Mouse (Mus musculus) inflammation-experienced regulatory T-cells, adult 6 months (primary cell): ENCODE data around the gene Ptges3. TPM values are rescaled to one million over a fixed set of nuclear protein-coding genes. Genes with fewer than 3 reads are reported as not detected.
"Not testable (repeated sequence)": the region's sequence is repeated elsewhere in the genome, so short reads cannot be mapped to it uniquely, and the experiment has no call there.

ENCODE experiments used
- ATAC-seq: one replicate; pipeline ENCODE4 v1.8.0; 2017
- polyA plus RNA-seq, 3 experiments: library from polyadenylated mRNA; unstranded; fragments of 100-300 nt; shearing (Covaris generic); gene quantifications; one replicate each; pipeline ENCODE4 v1.2.1; 2017

Gene Ptges3
- polyA plus RNA-seq: 100 to 1,000 TPM; 186 to 360 (median 347) TPM

DNA sequence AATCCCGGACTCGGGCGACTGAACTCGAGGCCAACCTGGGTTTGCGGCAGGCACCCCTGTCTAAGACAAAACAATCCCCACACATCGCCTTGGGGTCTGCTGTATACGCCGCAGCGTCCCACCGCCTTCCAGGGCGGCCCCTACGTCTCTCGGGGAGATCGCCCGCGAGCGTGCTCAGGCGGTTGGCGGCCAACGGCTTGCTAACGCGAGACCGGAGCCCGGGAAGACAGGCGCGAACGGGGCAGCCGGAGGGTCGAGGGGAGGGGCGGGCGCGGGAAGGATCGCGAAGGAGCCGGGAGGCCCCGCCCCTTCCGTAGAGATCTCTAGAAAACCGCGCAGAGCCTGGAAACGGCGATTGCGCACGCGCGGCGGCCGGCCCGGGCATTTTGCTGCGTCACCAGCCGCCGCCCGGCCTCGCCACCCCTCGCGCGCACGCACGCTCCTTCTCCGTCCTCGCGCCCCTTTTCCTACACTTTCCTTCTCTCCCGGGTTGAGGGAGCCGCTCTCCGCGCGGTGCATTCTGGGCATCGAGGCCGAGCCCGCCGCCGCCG, at the start of gene Ptges3:
Gene Ptges3, plus strand, starts transcription at position 354 of the 551 bp plus-strand sequence.
- peak; percentile 73 for ATAC-seq

DNA sequence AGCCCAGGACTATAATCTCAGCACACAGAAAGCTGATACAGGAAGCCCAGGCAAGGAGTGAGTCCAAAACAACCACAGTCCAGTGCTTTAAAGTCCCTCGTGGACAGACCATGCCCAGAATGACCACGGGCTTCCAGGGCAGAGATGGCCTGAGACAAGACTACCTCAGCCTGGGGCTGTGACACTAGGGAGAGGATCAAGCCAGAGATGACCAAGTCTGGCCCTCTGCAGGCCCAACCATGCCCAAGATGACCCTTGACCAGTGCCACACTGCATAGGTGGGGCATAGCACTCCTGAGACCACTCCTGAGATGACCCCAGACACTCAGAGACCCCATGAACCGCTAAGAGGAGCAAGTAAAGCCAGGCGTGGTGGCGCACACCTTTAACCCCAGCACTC, 49.0 kb upstream of the Ptges3 start:
- no peak for ATAC-seq

DNA sequence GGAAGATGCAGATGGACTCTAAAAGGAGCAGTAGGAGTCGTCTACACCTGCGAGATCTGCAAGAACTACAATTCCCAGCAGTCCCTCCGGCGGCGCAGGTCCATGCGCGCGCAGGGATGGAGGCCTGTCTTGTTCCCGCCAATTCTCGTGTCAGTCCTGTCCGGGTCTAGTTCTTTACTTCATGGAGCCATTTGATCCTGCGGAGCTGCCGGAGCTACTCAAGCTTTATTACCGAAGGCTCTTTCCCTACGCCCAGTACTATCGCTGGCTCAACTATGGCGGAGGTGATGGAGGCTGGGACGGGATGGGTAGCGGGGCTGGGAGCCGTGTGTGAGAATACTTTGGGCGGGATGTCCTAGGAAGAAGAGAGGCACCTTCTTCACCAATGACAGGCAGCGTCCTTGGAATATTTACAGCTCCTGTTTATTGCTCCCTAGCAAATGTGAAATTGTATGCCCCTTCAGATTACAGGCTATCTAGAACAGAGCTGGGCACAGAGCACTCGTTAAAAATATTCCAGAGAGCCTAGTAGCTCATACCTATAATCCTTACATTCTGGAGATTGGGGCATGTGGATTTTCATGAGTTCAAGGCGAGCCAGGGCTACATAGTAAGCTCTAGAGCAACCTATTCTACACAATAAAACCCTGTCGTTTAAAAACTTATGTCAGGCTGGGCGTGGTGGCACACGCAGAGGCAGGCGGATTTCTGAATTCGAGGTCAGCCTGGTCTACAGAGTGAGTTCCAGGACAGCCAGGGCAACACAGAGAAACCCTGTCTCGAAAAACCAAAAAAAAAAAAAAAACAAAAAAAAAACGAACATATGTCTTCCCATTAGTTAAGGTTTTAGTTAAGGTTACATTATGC, 43.5 kb upstream of the Ptges3 start, which contains the start of gene Prim1:
Gene Prim1, plus strand, starts transcription at position 101 of the 867 bp plus-strand sequence.
- peak; percentile 98 for ATAC-seq

DNA sequence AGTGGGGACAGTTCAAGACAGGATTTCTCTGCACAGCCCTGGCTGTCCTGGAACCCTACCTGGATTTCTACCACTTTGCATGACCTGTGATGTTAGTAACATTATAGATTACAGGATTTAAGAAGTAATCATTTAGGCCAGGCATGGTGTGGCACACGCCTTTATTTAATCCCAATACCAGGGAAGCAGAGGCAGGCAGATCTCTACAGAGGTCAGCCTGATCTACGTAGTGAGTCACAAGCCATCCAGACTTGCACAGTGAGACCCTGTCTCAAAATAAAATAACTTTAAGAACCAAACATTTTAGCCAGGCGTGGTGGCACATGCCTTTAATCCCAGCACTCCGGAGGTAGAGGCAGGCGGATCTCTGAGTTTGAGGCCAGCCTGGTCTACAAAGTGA, 36.6 kb upstream of the Ptges3 start:
- no peak for ATAC-seq

DNA sequence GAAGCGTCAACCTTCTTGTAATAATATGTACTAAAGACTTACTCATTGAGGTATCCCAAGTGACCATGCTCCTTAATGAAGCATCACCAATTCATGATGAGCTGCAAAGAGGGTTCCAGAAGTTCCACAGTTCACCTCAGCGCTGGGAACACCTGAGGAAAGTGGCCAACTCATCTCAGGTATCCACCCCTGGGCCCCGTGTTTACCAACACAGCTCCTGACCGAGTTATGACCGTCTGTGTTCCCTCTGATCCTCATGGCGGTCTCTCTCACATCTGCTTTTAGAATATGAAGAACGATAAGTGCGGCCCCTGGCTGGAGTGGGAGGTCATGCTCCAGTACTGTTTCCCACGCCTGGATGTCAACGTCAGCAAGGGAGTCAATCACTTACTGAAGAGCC, 35.3 kb upstream of the Ptges3 start:
- ATAC-seq: no peak

DNA sequence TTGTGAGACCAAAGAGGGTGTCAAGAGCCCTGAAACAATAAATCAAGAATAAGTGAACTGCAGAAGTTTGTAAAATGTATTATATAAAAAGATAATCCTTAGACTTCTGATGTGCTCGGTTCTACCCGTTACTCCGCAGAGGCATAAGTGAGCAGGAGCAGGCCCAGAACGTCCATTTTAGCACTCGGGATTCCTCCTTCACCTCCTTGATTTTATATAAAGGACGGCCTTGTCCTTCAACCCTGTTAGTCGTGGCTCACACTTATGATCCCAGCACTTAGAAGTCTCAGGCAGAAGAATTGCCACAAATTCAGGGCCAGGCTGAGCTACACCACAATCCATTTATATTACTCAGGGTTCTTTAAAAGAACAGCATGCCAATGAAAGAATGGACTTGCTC, 28.8 kb upstream of the Ptges3 start:
- ATAC-seq: no peak

DNA sequence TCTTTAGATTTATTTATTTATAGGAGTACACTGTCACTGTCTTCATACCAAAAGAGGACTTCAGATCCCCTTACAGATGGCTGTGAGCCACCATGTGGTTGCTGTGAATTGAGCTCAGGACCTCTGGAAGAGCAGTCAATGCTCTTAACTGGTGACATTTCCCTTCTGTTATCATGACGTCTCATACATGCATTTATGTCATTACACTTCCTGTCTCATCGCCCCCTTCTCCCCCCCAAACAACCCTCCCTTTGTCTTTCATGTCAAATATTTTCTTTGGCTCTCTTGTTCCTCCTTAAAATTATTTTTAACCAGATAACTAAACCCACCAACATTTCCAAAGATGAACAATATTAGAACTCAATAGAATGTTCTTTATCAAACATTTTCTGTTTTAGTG, 27.9 kb upstream of the Ptges3 start:
- ATAC-seq: no peak

DNA sequence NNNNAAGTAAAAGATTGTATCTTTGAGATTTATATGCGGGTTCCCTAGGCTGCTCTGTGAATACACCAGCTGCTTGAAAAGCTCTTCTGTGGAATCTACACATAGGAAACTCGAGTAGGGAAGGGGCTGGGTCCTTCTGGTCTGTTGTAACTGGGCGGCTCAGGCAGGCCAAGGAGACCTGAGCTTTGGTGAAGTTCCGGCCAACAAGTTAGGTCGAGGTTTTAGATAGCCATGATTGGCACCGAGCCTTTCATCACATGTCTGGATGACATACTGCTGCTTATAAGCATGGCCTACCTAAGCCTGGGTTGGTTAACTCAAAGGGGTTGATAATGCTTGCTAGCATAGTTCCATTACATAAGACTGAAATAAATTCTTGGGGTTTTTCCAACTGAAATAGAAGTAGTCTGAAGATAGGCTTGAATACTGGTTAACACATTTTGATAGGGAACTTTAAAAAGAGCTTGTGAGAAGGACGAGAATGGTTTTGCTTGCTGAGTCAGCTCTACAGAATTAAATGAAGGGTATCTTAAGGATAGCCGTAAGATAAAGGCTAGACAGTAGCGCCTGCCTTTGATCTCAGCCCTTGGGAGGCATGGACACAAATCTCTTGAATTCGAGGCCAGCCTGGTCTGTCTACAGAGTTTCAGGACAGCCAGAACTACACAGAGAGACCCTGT, 21.9 kb upstream of the Ptges3 start:
- ATAC-seq: no peak

DNA sequence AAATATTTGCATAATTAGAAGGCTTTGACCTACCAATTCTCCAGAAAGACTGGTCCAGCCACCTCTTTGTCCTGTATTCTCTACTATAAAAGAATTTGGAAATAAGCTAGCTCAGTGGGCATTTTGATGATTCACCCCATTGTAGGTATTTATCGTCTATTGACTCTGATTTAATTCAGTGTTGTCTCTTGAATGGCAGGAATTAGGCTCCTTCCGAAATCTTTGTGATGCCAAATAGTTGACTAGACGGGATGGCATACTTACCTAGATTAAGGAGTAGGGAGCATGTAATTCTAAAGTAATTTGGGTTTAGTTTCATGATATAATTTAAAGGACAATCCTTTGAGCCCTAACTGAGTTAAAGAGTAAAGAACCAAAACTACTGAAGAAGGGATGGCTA, 20.8 kb upstream of the Ptges3 start:
- no peak for ATAC-seq

DNA sequence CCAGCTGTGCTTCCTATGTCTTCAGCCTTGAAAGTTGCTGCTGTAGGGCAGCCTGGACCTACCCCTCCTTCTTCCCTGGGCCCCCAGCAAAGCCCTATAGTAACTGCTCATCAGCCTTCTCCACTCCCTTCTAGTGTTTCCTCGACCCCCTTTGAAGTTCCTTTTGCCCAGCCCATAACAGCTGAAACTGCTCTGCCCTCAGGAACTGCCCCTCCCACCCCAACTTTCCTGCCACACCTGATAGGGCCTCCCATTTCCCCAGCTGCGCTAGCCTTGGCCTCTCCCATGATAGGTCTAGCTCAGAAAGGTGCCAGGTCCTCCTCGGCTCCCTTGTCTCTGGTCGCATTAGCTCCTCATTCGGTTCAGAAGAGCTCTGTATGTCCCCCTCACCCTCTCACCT, 19.6 kb upstream of the Ptges3 start:
- no peak for ATAC-seq

DNA sequence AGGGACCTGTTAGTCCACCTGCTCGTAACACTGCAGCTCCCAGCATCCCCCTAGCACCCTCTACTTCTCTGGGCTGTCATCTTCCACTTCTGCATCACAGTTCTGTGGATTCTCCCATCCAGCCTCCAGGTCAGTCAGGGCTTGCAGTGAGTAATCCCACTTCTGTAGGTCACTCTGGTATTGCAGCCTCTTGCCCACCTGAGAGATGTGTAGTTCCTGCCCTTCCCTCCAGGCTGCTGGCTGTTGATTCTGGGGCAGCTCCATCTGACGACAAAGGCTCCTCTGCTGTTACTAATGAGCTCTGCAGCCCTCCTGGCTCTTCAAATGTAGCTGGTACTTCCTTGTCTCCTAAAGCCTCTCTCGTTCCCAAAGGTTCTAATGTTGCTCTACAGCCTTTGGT, 18.9 kb upstream of the Ptges3 start:
- no peak for ATAC-seq

DNA sequence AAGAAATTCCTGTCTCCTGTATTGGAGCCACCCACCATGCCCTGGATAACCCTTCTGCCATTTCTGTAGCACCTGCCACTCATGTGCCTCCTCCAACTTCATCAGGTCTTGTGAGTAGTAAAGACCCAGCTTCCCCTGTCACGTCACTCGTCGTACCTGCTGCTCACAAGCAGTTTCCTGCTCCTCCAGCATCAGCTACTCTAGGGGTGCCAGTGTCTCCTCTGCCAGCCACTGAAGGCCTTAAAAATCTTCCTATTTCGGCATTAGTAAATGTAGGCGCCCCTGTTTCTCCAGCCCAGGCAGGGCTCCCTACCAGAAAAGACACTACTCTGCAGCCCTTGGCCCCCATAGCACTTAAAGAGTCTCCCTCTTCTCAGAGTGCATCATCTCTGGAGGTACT, 18.5 kb upstream of the Ptges3 start:
- ATAC-seq: no peak

DNA sequence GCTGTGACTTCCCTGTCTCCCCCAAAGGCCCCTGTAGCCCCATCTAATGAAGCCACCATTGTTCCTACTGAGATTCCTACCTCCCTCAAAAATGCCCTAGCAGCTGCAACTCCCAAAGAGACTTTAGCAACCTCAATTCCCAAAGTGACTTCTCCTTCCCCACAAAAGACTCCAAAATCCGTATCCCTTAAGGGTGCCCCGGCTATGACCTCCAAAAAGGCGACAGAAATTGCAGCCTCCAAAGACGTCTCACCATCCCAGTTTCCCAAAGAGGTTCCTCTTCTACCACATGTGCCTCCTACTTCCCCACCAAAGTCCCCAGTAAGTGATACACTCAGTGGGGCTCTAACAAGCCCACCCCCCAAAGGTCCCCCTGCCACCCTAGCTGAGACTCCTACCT, 17.1 kb upstream of the Ptges3 start:
- no peak for ATAC-seq

DNA sequence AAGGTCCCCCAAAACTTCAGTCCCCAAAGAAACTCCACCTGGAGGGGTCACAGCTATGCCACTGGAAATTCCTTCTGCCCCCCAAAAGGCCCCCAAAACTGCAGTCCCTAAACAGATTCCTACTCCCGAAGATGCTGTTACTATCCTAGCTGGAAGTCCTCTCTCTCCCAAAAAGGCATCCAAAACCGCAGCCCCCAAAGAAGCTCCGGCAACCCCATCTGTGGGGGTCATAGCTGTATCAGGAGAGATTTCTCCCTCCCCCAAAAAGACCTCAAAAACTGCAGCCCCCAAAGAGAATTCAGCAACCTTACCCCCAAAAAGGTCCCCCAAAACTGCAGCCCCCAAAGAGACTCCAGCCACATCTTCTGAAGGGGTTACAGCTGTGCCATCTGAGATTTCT, 16.3 kb upstream of the Ptges3 start:
- ATAC-seq: no peak

DNA sequence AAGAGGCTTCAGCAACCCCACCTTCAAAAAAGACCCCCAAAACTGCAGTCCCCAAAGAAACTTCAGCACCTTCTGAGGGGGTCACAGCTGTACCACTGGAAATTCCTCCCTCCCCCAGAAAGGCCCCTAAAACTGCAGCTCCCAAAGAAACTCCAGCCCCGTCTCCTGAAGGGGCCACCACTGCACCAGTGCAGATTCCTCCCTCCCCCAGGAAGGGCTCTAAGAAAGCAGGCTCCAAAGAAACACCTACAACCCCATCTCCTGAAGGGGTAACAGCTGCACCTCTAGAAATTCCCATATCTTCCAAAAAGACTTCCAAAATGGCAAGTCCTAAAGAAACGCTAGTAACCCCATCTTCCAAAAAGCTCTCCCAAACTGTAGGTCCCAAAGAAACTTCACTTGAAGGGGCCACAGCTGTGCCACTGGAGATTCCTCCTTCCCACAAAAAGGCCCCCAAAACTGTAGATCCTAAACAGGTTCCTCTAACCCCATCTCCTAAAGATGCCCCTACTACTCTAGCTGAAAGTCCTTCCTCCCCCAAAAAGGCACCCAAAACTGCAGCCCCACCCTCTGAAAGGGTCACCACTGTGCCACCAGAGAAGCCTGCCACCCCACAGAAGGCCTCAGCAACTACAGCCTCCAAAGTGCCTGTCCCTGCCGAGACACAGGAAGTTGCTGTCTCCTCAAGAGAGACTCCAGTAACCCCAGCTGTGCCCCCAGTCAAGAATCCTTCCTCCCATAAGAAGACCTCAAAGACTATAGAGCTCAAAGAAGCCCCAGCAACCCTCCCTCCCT, 15.5 kb upstream of the Ptges3 start:
- ATAC-seq: no peak

DNA sequence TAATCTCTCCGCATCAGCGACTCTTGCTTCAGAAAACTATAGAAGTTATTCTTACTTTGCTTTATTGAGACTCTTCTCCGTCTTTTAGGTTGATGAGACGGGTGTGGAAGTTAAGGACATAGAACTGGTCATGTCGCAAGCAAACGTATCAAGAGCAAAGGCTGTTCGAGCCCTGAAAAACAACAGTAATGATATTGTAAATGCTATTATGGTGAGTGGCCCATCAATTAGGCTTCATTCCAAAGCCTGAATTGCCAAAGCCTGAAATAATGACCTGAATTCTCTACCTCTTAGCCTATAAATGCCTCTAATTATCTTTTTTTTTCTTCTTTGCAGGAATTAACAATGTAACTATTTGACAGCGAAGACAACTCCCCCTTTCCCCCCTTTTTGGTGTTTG, 10.6 kb upstream of the Ptges3 start:
- no peak for ATAC-seq

DNA sequence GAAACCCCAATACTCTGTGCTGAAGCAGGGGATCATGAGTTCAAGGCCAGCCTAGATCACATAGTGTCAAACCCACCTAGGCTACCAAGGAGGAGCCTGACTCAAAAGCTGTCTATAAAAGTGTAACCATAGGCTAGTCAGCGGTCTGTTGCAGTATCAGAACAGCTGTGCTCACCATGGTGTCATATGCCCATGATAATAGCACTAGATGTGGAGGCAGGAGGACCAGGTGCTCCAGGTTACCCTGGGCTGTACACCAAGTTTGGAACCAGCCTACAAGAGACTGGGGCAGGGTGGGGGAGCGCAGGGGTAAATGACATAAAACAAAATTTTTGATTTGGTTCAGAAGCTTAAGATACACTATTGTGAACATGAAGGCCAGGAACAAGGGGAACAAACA, 9.0 kb upstream of the Ptges3 start:
- no peak for ATAC-seq

DNA sequence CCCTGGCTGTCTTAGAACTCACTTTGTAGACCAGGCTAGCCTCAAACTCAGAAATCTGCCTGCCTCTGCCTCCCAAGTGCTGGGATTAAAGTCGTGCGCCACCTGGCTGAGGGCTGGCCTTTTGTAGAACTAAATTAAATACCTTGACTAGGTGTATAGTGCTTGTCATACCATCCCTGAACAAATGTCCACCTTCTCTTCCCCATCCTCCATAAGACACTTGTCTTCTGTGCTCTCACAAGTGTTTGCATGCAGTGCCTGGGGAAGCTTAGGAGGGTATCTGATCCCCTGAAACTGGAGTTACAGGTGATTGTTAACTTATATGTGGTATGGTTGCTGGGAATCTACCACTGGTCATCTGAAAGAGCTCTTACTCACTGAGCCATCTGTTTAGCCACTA, 8.4 kb upstream of the Ptges3 start:
- ATAC-seq: no peak

DNA sequence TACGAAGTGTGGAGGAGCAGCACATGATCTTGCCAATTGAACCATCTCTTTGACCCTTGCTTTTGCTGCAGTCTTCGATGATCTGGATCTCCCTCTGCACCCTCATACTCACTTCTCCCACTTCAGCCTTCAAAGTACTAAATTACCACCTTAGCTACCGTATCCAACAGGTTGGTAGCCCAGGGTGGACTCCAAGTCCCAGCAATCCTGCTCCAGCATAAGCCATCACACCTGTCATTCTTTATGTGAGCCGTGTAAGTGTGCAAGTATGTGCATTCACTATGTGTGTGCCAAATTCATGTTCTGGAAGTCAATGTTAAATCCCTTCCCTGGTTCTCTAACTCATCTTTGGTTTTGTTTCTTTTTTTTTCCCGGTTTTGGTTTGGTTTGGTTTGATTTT, 7.2 kb upstream of the Ptges3 start:
- no peak for ATAC-seq

DNA sequence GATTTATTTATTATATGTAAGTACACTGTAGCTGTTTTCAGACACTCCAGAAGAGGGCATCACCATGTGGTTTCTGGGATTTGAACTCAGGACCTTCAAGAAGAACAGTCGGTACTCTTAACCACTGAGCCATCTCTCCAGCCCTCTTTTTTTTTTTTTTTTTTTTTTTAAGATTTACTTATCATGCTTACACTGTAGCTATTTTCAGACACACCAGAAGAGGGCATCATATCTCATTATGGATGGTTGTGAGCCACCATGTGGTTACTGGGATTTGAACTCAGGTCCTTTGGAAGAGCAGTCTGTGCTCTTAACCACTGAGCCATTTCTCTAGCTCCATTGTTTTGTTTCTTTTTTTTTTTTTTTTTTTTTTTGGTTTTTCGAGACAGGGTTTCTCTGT, 6.6 kb upstream of the Ptges3 start:
- not testable (repeated sequence) for ATAC-seq

DNA sequence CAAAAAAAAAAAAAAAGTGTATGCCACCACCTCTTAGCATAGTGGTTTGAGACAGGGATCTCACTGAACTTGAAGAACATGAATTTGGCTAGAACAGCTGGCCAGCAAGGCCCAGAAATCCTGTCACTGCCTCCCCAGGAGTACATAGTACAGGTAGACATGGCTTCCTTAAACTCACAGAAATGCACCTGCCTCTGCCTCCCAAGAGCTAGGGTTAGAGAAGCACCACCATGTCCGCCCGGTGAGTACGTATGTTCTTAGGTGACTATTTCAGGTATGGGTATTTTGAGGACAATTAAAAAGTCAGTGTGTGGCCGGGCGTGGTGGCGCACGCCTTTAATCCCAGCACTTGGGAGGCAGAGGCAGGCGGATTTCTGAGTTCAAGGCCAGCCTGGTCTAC, 5.8 kb upstream of the Ptges3 start:
- no peak for ATAC-seq

DNA sequence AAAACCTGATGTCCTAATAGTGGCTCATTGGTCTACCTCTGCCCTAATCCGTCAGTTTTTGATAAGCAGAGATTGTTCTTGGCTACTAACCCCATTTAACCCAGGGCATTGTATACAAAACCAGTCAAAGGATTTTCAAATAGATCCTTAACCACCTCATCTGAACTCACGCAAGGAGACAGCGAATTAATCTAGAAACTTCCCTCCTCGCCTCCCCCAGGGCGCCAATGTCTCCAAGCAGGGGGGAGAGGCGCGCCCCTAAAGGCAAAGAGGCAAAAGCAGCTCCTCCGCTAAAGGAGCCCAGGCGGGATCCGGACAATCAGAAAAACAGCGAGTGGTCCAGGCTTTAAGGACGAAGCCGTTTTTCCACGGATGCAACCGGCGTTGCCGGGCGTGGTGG, 570 bp upstream of the Ptges3 start:
- ATAC-seq: peak; percentile 17
